Mouse (Mus musculus) liver, postnatal 0 days (tissue): ENCODE data around the gene Pbld2.

Experiments used
- CTCF ChIP-seq: sonication (generic); IDR thresholded peaks from 2 replicates; pipeline ENCODE4 v1.5.1; 2016; ENCODE audit warnings: antibody characterized with exemption, low read depth
- EP300 ChIP-seq: IDR thresholded peaks from 2 replicates; pipeline ENCODE4 v1.6.1; 2016; ENCODE audit warnings: antibody characterized with exemption, low read depth, mild to moderate bottlenecking

GRCm38 (mm10) chr10:62984495-62984894, 39.6 kb upstream of the Pbld2 start:
- TF ChIP-seq CTCF: no peak
- no peak for TF ChIP-seq EP300
